26 mouse cellular contexts compared by ENCODE assay signal in the genomic region with DNA sequence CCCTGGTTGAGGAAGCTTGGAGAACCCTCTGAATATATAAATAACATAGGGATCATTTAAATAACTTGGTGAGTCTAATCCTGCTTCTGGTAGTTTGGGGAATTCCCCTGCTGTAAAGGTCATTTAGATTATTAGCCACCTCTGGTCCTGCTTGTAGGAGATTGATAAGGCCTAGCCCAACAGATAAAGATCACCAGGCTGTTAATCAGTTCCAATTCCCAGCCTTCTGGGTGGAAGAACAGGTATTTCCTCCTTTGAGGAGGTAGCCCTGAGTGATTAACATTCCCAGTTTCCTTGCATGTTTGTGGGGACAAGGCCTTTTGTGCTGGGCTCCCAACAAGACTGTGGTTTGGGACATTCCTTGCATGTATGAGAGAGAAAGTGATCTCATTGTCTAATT.
DNase-seq lines count a peak whose midpoint lies in the region; ATAC-seq and TF ChIP-seq lines count a peak whose summit lies in the region.
"Had no signal": no experiment of that assay in that cellular context is flagged by ENCODE, and none has a peak within 500 bp of the region (broad histone marks: within the 10 kb centered on the region; RNA-seq: fewer than 3 reads in every experiment).

No protein-coding gene starts in this region.

- no peak for TF ChIP-seq EP300 in stomach, postnatal 0 days (optimal IDR thresholded peaks at IDR 0.05)

- ATAC-seq in intestine, embryonic 15.5 days = peak; percentile 86
- no peak for ATAC-seq in intestine, postnatal 0 days
- ATAC-seq in stomach, embryonic 15.5 days (ENCODE audit: insufficient read depth, low FRiP score, low read depth) = peak; percentile 47
- ATAC-seq in stomach, postnatal 0 days (ENCODE audit: low FRiP score, low TSS enrichment) = no peak
- ATAC-seq: activated CD4-positive, CD25-positive, alpha-beta regulatory T cell, adult 4 months; forebrain, embryonic 14.5 days; forebrain, postnatal 0 days had no signal

- no peak for TF ChIP-seq CTCF in intestine, postnatal 0 days (IDR thresholded peaks at IDR 0.05; ENCODE audit: low read depth)
- no peak for TF ChIP-seq CTCF in stomach, postnatal 0 days (IDR thresholded peaks at IDR 0.05; ENCODE audit: low read depth)

- H3K4me3 ChIP-seq in intestine, embryonic 15.5 days (replicated peaks) = no peak overlapping the region
- H3K4me3 ChIP-seq in intestine, postnatal 0 days (ENCODE audit: low read depth, low read length) = no peak overlapping the region
- no peak overlapping the region for H3K4me3 ChIP-seq in stomach, embryonic 15.5 days (replicated peaks)
- no peak overlapping the region for H3K4me3 ChIP-seq in stomach, postnatal 0 days (ENCODE audit: low read depth, low read length)
- H3K4me3 ChIP-seq: embryonic facial prominence, embryonic 12.5 days; embryonic facial prominence, embryonic 15.5 days; gastrocnemius, adult 2 months; heart, embryonic 12.5 days; heart, embryonic 15.5 days; hindbrain, embryonic 10.5 days; hindbrain, embryonic 13.5 days had no signal

- H3K27ac ChIP-seq in intestine, embryonic 15.5 days = no peak overlapping the region
- H3K27ac ChIP-seq in intestine, postnatal 0 days (ENCODE audit: low read depth, low read length) = no peak overlapping the region
- no peak overlapping the region for H3K27ac ChIP-seq in stomach, embryonic 15.5 days
- H3K27ac ChIP-seq in stomach, postnatal 0 days (replicated peaks) = no peak overlapping the region
- H3K27ac ChIP-seq: embryonic facial prominence, embryonic 12.5 days; embryonic facial prominence, embryonic 15.5 days; gastrocnemius, adult 2 months; heart, embryonic 15.5 days; hindbrain, embryonic 10.5 days; hindbrain, embryonic 13.5 days had no signal

- no peaks in the 10 kb centered on the region for H3K36me3 ChIP-seq in intestine, embryonic 15.5 days
- H3K36me3 ChIP-seq in intestine, postnatal 0 days (ENCODE audit: control insufficient read depth, insufficient read depth) = no peaks in the 10 kb centered on the region
- no peaks in the 10 kb centered on the region for H3K36me3 ChIP-seq in stomach, embryonic 15.5 days
- no peaks in the 10 kb centered on the region for H3K36me3 ChIP-seq in stomach, postnatal 0 days (ENCODE audit: control insufficient read depth, insufficient read depth, low read length)
- H3K36me3 ChIP-seq: embryonic facial prominence, embryonic 12.5 days; embryonic facial prominence, embryonic 15.5 days; heart, embryonic 12.5 days; heart, embryonic 15.5 days; hindbrain, embryonic 10.5 days; hindbrain, embryonic 13.5 days had no signal

- no peaks in the 10 kb centered on the region for H3K4me1 ChIP-seq in intestine, embryonic 15.5 days (replicated peaks)
- no peaks in the 10 kb centered on the region for H3K4me1 ChIP-seq in intestine, postnatal 0 days (replicated peaks; ENCODE audit: control insufficient read depth, insufficient read depth, low read length)
- no peaks in the 10 kb centered on the region for H3K4me1 ChIP-seq in stomach, embryonic 15.5 days
- H3K4me1 ChIP-seq in stomach, postnatal 0 days (replicated peaks; ENCODE audit: control insufficient read depth, insufficient read depth) = no peaks in the 10 kb centered on the region
- H3K4me1 ChIP-seq: embryonic facial prominence, embryonic 12.5 days; embryonic facial prominence, embryonic 15.5 days; heart, embryonic 12.5 days; heart, embryonic 15.5 days; hindbrain, embryonic 10.5 days; hindbrain, embryonic 13.5 days had no signal

- DNase-seq in kidney, adult 9 months = peak; percentile 22
- no peak for DNase-seq in kidney, postnatal 4 days
- no peak for DNase-seq in stomach, postnatal 0 days (ENCODE audit: low spot score)
- no peak for DNase-seq in adrenal gland, postnatal 14 days
- DNase-seq: adrenal gland, adult 8-10 months; cerebellum, adult 11 months; cerebellum, adult 2 months; cerebellum, adult 9-11 months; cerebellum, postnatal 25 days; forebrain, postnatal 0 days; gastrocnemius, adult 2 months; gastrocnemius, postnatal 25 days; heart, adult 18-20 months; heart, postnatal 10 days; heart, postnatal 36 days had no signal

- H3K4me2 ChIP-seq in intestine, embryonic 15.5 days (replicated peaks) = no peak overlapping the region
- no peak overlapping the region for H3K4me2 ChIP-seq in intestine, postnatal 0 days (replicated peaks; ENCODE audit: low read depth)
- no peak overlapping the region for H3K4me2 ChIP-seq in stomach, embryonic 15.5 days
- no peak overlapping the region for H3K4me2 ChIP-seq in stomach, postnatal 0 days (replicated peaks; ENCODE audit: low read depth)
- H3K4me2 ChIP-seq: embryonic facial prominence, embryonic 12.5 days; embryonic facial prominence, embryonic 15.5 days; heart, embryonic 12.5 days; heart, embryonic 15.5 days; hindbrain, embryonic 13.5 days had no signal

- no peak overlapping the region for H3K9ac ChIP-seq in intestine, embryonic 15.5 days
- H3K9ac ChIP-seq in intestine, postnatal 0 days (ENCODE audit: low read depth, low read length) = no peak overlapping the region
- no peak overlapping the region for H3K9ac ChIP-seq in stomach, embryonic 15.5 days
- no peak overlapping the region for H3K9ac ChIP-seq in stomach, postnatal 0 days (ENCODE audit: low read length)
- H3K9ac ChIP-seq: embryonic facial prominence, embryonic 12.5 days; embryonic facial prominence, embryonic 15.5 days; forebrain, postnatal 0 days; heart, embryonic 12.5 days; heart, embryonic 15.5 days; hindbrain, embryonic 13.5 days had no signal

- H3K27me3 ChIP-seq in intestine, embryonic 15.5 days (replicated peaks) = no peaks in the 10 kb centered on the region
- H3K27me3 ChIP-seq in intestine, postnatal 0 days (replicated peaks; ENCODE audit: control insufficient read depth, insufficient read depth, low read length) = no peaks in the 10 kb centered on the region
- no peaks in the 10 kb centered on the region for H3K27me3 ChIP-seq in stomach, embryonic 15.5 days (replicated peaks)
- H3K27me3 ChIP-seq in stomach, postnatal 0 days (ENCODE audit: control insufficient read depth, insufficient read depth, low read length) = no peaks in the 10 kb centered on the region
- H3K27me3 ChIP-seq: embryonic facial prominence, embryonic 12.5 days; embryonic facial prominence, embryonic 15.5 days; heart, embryonic 12.5 days; heart, embryonic 15.5 days; hindbrain, embryonic 13.5 days had no signal

- H3K9me3 ChIP-seq in intestine, embryonic 15.5 days = no peaks in the 10 kb centered on the region
- H3K9me3 ChIP-seq in intestine, postnatal 0 days (ENCODE audit: control insufficient read depth) = no peaks in the 10 kb centered on the region
- H3K9me3 ChIP-seq in stomach, embryonic 15.5 days = no peaks in the 10 kb centered on the region
- no peaks in the 10 kb centered on the region for H3K9me3 ChIP-seq in stomach, postnatal 0 days (ENCODE audit: control insufficient read depth, low read length)
- H3K9me3 ChIP-seq: embryonic facial prominence, embryonic 12.5 days; embryonic facial prominence, embryonic 15.5 days; heart, embryonic 12.5 days; heart, embryonic 15.5 days; hindbrain, embryonic 10.5 days; hindbrain, embryonic 13.5 days had no signal

Comparison
In these comparisons a context has a peak if more than half of its experiments do, and no peak if none do; other contexts are left out.
1. ATAC-seq: peak in intestine, embryonic 15.5 days (single experiment) and stomach, embryonic 15.5 days (single experiment); none in intestine, postnatal 0 days (single experiment) and stomach, postnatal 0 days (single experiment).